Mouse (Mus musculus): ENCODE measurements around the gene Lmln. TPM values are rescaled to one million over a fixed set of nuclear protein-coding genes. Genes with fewer than 3 reads are reported as not detected.
"Not testable (repeated sequence)": the region's sequence is repeated elsewhere in the genome, so short reads cannot be mapped to it uniquely, and the experiment has no call there.

The Lmln gene
- polyA plus RNA-seq, 1 experiment from 2014 or later = 1.5 TPM

DNA sequence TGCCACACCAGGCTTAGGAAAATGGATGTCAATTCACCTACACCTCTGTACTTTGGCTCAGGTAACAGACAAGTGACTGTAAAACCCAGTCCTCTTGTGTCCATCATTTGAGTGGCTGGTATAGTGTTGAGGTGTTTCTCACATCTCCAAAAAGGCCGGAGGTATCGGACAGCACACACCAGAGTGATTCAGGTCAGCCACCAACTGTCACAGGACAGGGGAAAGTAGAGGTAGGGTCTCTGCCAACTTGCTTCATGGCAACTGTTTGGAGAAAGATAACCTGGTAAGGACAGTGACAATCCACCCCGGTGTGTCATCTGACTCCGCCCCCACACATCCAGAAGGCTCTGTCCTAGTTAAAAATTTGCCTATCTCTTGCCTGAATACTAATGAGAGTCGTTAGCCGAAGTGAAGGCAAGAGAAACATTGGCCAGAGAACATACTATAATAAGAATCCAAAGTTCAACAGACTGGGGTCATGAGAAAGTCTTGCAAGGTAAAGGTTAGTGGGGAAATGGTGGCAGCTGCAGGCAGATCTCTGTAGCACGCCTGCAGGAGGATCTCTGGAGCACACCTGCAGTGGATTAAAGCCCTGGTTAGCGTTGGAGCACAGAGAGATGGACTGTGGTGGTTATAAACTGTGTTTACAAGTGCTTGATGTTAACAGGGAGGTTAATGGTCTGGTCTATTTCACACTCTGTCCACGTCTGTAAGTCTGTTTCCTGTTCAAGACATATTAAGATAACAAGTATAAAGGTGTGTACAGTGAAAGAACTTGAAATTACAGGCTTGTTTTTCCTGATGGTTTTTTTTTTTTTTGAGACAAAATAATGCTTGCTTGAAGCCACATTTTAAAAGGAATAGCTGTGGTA lies 108.6 kb downstream of the Lmln start:
- no peak for DNase-seq (ENCODE audit: low spot score)
- 71% methylated on average over 9 of the region's 9 CpGs for WGBS
- no peaks in the 10 kb centered on the region for H3K36me3 ChIP-seq (ENCODE audit: control insufficient read depth, insufficient read depth, low read length)

GRCm38 (mm10) chr16:33171800-33172199 lies 109.5 kb downstream of the Lmln start:
- no peak overlapping the region for H3K4me3 ChIP-seq (ENCODE audit: low read depth, low read length)
- no peaks in the 10 kb centered on the region for H3K4me1 ChIP-seq (ENCODE audit: control insufficient read depth, insufficient read depth, low read length)
- no peaks in the 10 kb centered on the region for H3K27me3 ChIP-seq (replicated peaks; ENCODE audit: control insufficient read depth, insufficient read depth, low read length)
- WGBS = 79% methylated on average over 6 of the region's 6 CpGs
- peak; percentile 56 for DNase-seq (ENCODE audit: low spot score)
- H3K27ac ChIP-seq (ENCODE audit: low read depth, low read length) = no peak overlapping the region
- no peaks in the 10 kb centered on the region for H3K36me3 ChIP-seq (ENCODE audit: control insufficient read depth, insufficient read depth, low read length)
- no peaks in the 10 kb centered on the region for H3K9me3 ChIP-seq (replicated peaks; ENCODE audit: control insufficient read depth, low read length)
- no peak overlapping the region for H3K9ac ChIP-seq (ENCODE audit: low read length)
- H3K4me2 ChIP-seq (ENCODE audit: low read length) = no peak overlapping the region
- no peak for ATAC-seq

More for the DNA sequence above, 108.6 kb downstream of the Lmln start:
- Histone ChIP-seq H3K4me1 (ENCODE audit: control insufficient read depth, insufficient read depth, low read length) (no peaks in the 10 kb centered on the region), H3K9ac (ENCODE audit: low read length) (no peak overlapping the region), H3K4me2 (ENCODE audit: low read length) (no peak overlapping the region), H3K4me3 (ENCODE audit: low read depth, low read length) (no peak overlapping the region), H3K27me3 (replicated peaks; ENCODE audit: control insufficient read depth, insufficient read depth, low read length) (no peaks in the 10 kb centered on the region), H3K9me3 (replicated peaks; ENCODE audit: control insufficient read depth, low read length) (no peaks in the 10 kb centered on the region), H3K27ac (ENCODE audit: low read depth, low read length) (no peak overlapping the region)
- ATAC-seq = no peak

GRCm38 (mm10) chr16:33173151-33173550 lies 110.8 kb downstream of the Lmln start:
- DNase-seq (ENCODE audit: low spot score) = no peak
- Histone ChIP-seq H3K4me3 (ENCODE audit: low read depth, low read length) (no peak overlapping the region), H3K9ac (ENCODE audit: low read length) (no peak overlapping the region), H3K9me3 (replicated peaks; ENCODE audit: control insufficient read depth, low read length) (no peaks in the 10 kb centered on the region), H3K4me2 (ENCODE audit: low read length) (no peak overlapping the region), H3K36me3 (ENCODE audit: control insufficient read depth, insufficient read depth, low read length) (no peaks in the 10 kb centered on the region), H3K27ac (ENCODE audit: low read depth, low read length) (no peak overlapping the region), H3K27me3 (replicated peaks; ENCODE audit: control insufficient read depth, insufficient read depth, low read length) (no peaks in the 10 kb centered on the region), H3K4me1 (ENCODE audit: control insufficient read depth, insufficient read depth, low read length) (peaks cover 1% of the 10 kb centered on the region; the same call in 1 of the 2 replicates)
- no peak for ATAC-seq
- 84% methylated on average over 5 of the region's 5 CpGs for WGBS

- Histone ChIP-seq H3K27ac (ENCODE audit: low read depth, low read length) (no peak overlapping the region), H3K4me2 (ENCODE audit: low read length) (no peak overlapping the region), H3K27me3 (replicated peaks; ENCODE audit: control insufficient read depth, insufficient read depth, low read length) (no peaks in the 10 kb centered on the region), H3K4me3 (ENCODE audit: low read depth, low read length) (no peak overlapping the region), H3K4me1 (ENCODE audit: control insufficient read depth, insufficient read depth, low read length) (peaks cover 2% of the 10 kb centered on the region; the same call in 1 of the 2 replicates), H3K9me3 (replicated peaks; ENCODE audit: control insufficient read depth, low read length) (no peaks in the 10 kb centered on the region), H3K9ac (ENCODE audit: low read length) (no peak overlapping the region), H3K36me3 (ENCODE audit: control insufficient read depth, insufficient read depth, low read length) (no peaks in the 10 kb centered on the region)
- no peak for DNase-seq (ENCODE audit: low spot score)
- no peak for ATAC-seq
Measured at GRCm38 (mm10) chr16:33174695-33175094, 112.4 kb downstream of the Lmln start.

- H3K27ac ChIP-seq (ENCODE audit: low read depth, low read length); H3K4me3 ChIP-seq (ENCODE audit: low read depth, low read length); DNase-seq (ENCODE audit: low spot score): not testable (repeated sequence)
Measured at GRCm38 (mm10) chr16:33176831-33177230, 114.5 kb downstream of the Lmln start.

More at GRCm38 (mm10) chr16:33176831-33177230, 114.5 kb downstream of the Lmln start:
- H3K9ac ChIP-seq (ENCODE audit: low read length); H3K4me2 ChIP-seq (ENCODE audit: low read length); H3K4me1 ChIP-seq (ENCODE audit: control insufficient read depth, insufficient read depth, low read length); H3K36me3 ChIP-seq (ENCODE audit: control insufficient read depth, insufficient read depth, low read length); H3K9me3 ChIP-seq (replicated peaks; ENCODE audit: control insufficient read depth, low read length); H3K27me3 ChIP-seq (replicated peaks; ENCODE audit: control insufficient read depth, insufficient read depth, low read length); ATAC-seq: not testable (repeated sequence)
- WGBS = 84% methylated on average over 5 of the region's 5 CpGs

MicroRNAs encoded within 50 kb of the gene (microRNA counts, 519-probe panel; counts per million panel counts)
- not detected for microRNA mmu-miR-1947

Small RNA genes within 50 kb of the gene (microRNA-seq; reads per million reads assigned to microRNA genes)
- not detected for gene Gm22231
- gene Mir1947 = 6.5 reads per million, percentile 29 among the genes with 10 or more reads in this experiment

Other genes with a start within 250 kb of the Lmln start
- gene Fyttd1, start 185.0 kb upstream of the Lmln start, polyA plus RNA-seq (2014; fragmentation: Nextera tagmentation; extraction: Ambion mirVana) = 160 and 173 TPM in 2 replicates
- gene Rubcn, start 184.8 kb upstream of the Lmln start, polyA plus RNA-seq (2014; fragmentation: Nextera tagmentation; extraction: Ambion mirVana) = 20.0 and 26.8 TPM in 2 replicates
- 24.3 and 36.0 TPM in 2 replicates for gene Lrch3, start 148.4 kb upstream of the Lmln start, polyA plus RNA-seq (2014; fragmentation: Nextera tagmentation; extraction: Ambion mirVana)
- 4.9 and 6.1 TPM in 2 replicates for gene Iqcg, start 6.3 kb upstream of the Lmln start, polyA plus RNA-seq (2014; fragmentation: Nextera tagmentation; extraction: Ambion mirVana)
- 507 and 649 TPM in 2 replicates for gene Rpl35a, start 6.1 kb upstream of the Lmln start, polyA plus RNA-seq (2014; fragmentation: Nextera tagmentation; extraction: Ambion mirVana)
- gene Osbpl11, start 122.5 kb downstream of the Lmln start, polyA plus RNA-seq (2014; fragmentation: Nextera tagmentation; extraction: Ambion mirVana) = 14.3 and 16.4 TPM in 2 replicates
- gene Snx4, start 188.9 kb downstream of the Lmln start, polyA plus RNA-seq (2014; fragmentation: Nextera tagmentation; extraction: Ambion mirVana) = 84.1 and 87.5 TPM in 2 replicates

Measured in forebrain, embryonic 14.5 days (tissue).